Mouse (Mus musculus): ENCODE data around the gene Fam107b.

The Fam107b gene

GRCm38 (mm10) chr2:3608868-3609854, 38.9 kb downstream of the Fam107b start:
- DNase-seq (ENCODE audit: extremely low spot score): no peak

DNA sequence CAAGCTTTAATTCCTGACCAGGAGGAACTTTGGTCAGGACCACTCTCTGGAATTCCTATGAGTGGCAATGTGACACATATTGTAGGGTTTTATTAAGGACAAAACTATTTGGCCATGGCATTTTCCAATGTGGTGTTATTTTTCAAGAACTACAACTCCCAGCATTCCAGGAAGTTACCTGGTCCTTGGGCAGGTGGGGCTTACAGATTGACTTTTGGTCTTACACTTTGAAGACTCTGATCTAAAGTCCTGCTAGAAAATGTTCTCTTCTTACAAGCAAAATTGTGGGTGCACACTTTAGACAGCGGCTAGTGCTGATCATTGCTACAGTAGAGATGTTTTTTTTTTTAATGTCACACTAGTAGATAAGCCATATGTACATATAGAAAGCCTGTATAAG, 48.2 kb downstream of the Fam107b start:
- DNase-seq (ENCODE audit: extremely low spot score): no peak

- DNase-seq (ENCODE audit: extremely low spot score): no peak
Measured at GRCm38 (mm10) chr2:3621568-3621967, 51.3 kb downstream of the Fam107b start.

- no peak for DNase-seq (ENCODE audit: extremely low spot score)
Measured at GRCm38 (mm10) chr2:3622158-3622557, 51.9 kb downstream of the Fam107b start.

DNA sequence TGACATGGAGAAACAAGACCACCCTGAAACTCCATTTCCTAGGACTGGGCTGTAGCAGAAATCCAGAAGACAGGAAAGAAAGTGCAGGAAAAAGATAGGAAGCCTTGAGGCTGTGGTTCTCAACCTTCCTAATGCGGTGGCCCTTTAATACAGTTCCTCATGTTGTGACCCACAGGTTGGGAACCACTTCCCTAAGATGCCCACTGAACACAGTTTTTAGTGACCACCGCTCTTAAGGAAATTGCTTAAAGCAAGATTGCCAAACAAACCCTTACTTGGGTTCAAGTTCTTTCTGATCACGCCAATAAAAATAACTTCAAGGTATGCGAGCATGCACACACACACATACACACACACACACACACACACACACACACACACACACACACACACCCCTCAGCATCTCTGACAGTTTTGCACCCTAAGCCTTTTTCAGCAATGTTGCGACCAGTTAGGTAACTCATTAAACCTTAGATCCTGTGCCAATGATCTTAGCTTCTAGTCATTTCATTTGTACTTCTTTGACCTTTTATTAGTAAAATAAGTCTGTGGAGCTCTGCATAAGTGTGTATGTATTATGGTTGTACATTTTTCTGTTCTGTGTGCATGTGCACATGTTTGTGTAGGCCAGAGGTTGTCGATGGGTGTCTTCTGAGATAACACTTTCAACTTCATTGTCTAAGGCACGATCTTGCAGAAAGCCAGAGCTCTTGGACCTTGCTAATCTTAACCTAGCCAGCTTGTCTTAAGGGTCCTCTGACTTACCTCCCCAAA, 53.1 kb downstream of the Fam107b start:
- no peak for DNase-seq (ENCODE audit: extremely low spot score)

- DNase-seq (ENCODE audit: extremely low spot score): no peak
Measured at GRCm38 (mm10) chr2:3623981-3624584, 53.8 kb downstream of the Fam107b start.

- no peak for DNase-seq (ENCODE audit: extremely low spot score)
Measured at GRCm38 (mm10) chr2:3629096-3629495, 58.8 kb downstream of the Fam107b start.

DNA sequence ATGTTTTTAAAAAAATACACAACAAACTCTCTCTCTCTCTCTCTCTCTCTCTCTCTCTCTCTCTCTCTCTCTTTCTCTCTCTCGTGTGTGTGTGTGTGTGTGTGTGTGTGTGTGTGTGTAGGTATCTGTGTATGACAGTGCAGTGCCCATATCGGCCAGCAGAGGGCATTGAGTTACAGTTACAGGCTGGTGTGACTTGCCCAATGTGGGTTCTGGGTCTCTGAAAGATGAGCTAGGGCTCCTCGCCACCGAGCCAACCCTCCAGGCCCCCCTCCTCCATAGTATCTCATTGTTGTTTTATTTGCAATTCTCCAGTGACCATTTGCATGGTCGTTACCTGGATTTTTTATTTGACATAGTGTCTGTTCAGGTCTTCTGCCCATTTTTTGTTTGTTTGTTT, 59.5 kb downstream of the Fam107b start:
- DNase-seq (ENCODE audit: extremely low spot score): no peak

DNA sequence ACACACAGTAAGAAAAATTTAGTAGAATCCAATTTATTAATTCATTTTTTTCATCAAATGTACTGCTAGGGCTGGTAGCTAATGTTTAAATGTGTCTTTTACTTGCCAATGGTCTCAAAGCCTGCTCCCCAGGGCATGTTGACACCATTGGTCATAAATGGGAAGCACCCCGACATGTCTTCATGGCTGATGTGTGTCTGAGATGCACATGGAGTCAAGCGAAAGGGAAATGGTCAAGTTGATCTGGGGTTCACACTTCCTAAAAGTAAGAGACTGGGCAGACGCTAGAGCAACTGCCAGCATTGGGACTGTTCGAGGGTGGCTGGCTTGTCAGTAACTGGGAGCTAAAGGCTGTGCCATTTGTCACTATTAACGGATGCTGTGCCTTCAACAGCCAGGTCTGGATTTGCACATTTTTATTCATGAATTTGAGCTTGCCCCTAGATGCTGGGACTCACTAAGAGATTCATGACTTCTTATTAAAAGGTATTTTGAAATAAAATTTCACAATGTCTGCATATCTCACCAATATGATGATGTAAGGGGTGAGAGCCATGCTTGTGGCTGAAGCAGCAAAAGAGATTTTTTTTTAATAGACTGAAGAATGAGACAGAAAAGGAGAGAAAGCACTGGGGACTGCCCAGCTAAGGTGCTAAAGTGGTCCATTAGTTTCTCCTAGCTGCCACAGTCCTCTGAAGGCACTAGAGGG, 60.6 kb downstream of the Fam107b start:
- DNase-seq (ENCODE audit: extremely low spot score): no peak

DNA sequence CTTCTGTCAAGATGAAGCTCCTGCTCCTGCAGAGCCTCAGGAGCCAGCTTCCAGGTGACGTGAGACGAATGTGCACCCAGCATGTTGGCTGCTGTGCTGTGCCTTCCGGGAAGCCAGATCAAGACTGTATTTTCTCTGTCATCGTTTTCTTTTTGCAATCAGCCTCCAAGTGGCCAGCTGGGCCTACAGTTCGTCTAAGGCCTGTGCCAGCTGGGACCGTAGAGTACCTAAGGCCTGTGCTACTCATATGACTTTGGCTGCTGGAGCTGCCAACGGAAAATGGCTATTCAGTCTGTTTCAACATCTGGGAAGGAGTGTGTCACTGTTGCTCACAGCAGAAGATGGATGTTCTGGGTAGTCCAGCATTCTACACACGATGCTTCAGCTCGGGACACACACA, 62.8 kb downstream of the Fam107b start:
- no peak for DNase-seq (ENCODE audit: extremely low spot score)

DNA sequence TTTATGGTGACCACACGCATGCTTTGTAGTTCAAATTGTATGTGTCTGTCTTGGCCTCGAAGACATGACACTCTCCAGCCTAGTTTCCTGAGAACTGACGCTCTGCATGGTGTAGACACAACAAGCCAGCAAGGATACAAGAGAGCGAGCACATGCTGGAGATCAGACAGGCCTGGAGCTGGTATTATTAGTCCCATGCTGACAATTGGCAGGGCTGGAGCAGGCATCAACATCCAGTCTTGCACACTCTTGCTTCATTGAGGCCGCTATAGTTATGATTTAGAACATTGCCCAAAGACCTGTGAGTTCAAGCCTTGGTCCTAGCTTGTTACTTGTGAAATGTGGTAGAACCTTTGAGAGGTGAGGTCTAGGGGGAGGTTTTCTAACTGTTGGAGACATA, 66.5 kb downstream of the Fam107b start:
- DNase-seq (ENCODE audit: extremely low spot score): no peak

DNA sequence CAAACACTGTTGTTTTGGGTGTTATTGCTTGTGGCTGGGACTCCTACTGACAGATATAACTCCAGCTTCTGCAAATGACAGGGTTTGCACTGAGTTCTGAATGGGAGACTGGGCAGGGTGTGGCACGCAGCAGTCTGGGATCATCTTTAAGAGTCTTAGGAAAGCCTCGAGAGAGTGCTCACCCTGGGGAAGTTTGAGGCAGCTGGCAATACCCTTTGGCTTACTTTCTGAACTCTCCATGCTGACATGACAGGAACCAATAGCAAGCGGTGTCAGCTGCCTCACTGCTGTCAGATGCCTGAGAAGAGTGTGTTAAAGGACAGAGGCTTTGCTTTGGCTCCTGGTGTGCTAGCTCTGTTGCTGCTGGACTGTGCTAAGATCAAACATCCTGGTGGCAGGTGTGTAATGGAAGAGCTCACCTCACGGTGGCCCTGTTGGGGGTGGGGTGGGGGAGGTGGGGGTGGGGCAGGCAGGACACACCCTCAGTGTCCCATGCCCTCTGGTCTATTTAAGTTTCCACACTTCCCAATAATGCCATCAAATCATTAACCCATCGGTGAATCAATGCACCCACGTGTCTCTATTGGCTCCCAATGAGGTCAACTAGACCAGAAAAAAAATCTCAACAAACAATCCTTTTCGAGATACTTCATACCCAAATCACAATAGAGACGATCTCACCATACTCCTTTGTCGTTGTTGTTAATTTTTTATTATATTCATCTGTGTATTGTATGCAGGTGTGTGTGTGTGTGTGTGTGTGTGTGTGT, 70.9 kb downstream of the Fam107b start:
- no peak for DNase-seq (ENCODE audit: extremely low spot score)

GRCm38 (mm10) chr2:3642949-3643348, 72.7 kb downstream of the Fam107b start:
- DNase-seq (ENCODE audit: extremely low spot score): no peak

GRCm38 (mm10) chr2:3645741-3646140, 75.5 kb downstream of the Fam107b start:
- no peak for DNase-seq (ENCODE audit: extremely low spot score)

GRCm38 (mm10) chr2:3649171-3649570, 78.9 kb downstream of the Fam107b start:
- no peak for DNase-seq (ENCODE audit: extremely low spot score)

- DNase-seq (ENCODE audit: extremely low spot score): no peak
Measured at GRCm38 (mm10) chr2:3654606-3655005, 84.3 kb downstream of the Fam107b start.

DNA sequence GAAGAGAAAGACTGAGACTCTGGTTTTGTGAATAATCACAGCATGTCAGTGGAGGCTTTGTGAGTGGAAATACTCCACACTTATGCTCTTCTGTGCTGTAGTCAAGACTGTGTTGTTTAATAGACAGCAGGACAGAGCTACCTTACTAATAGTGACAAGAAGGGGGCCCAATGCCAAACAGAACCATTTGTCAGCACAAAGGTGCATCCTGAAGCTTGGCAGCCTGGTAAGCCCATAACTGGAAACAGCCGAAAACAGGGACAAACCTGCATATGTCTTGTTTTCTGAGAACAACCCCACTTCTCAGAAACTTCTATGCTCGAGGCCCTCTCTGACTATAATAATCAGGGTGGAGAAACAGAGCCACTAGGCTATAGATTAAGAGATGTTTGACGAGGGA, 85.8 kb downstream of the Fam107b start:
- no peak for DNase-seq (ENCODE audit: extremely low spot score)

GRCm38 (mm10) chr2:3656834-3657233, 86.5 kb downstream of the Fam107b start:
- no peak for DNase-seq (ENCODE audit: extremely low spot score)

- no peak for DNase-seq (ENCODE audit: extremely low spot score)
Measured at GRCm38 (mm10) chr2:3657376-3657775, 87.1 kb downstream of the Fam107b start.

- DNase-seq (ENCODE audit: extremely low spot score): no peak
Measured at GRCm38 (mm10) chr2:3657811-3658730, 87.8 kb downstream of the Fam107b start.
